Mouse (Mus musculus): ENCODE results near the gene Pqlc3. TPM values are rescaled to one million over a fixed set of nuclear protein-coding genes. Genes with fewer than 3 reads are reported as not detected.

Gene Pqlc3
- polyA plus RNA-seq, 1 experiment: 67.4 TPM

DNA sequence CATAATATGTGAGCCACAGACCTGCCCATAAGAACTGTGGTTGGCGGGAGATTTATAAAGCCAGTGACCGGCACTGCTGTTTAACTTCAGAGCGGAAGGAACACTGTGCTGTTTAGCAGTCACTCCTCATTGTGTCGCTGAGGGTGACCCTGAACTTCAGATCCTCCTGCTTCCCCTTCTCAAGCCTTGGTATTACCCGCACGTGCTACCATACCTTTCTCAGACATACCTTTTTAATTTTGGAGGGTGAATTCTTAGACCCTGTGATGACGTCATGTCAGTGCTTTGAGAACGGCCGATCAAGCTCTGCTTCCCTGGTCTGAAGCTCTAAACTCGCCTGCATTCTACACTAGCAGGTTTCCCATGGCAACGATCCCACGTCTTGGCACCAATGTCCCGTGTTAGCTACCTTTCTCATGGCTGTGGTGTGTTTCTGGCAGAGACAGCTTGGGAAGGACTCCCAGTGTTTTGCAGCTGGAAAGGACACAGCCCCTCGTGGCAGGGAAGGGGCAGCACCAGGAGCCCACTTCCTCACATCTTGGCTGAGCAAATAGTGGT, 36.9 kb upstream of the Pqlc3 start:
- no peaks in the 10 kb centered on the region for H3K4me1 ChIP-seq (ENCODE audit: control insufficient read depth, insufficient read depth, insufficient read length, low read length)
- no peak for TF ChIP-seq POLR2A (IDR thresholded peaks at IDR 0.05; ENCODE audit: low read depth, low read length)
- no peak for TF ChIP-seq CTCF (IDR thresholded peaks at IDR 0.05; ENCODE audit: extremely low read depth, insufficient read length, insufficient replicate concordance, low read depth, low read length)
- 60% methylated on average over 14 of the region's 14 CpGs for WGBS
- H3K36me3 ChIP-seq (ENCODE audit: control insufficient read depth, insufficient read depth, low read length): no peaks in the 10 kb centered on the region
- no peaks in the 10 kb centered on the region for H3K27me3 ChIP-seq (ENCODE audit: control insufficient read depth, insufficient read depth, low read length)
- H3K4me3 ChIP-seq (ENCODE audit: low read depth, low read length): no peak overlapping the region
- no peak overlapping the region for H3K27ac ChIP-seq (ENCODE audit: insufficient read depth, low read depth, low read length)

GRCm38 (mm10) chr12:17036532-17036931, 36.3 kb upstream of the Pqlc3 start:
- no peak for TF ChIP-seq POLR2A (IDR thresholded peaks at IDR 0.05; ENCODE audit: low read depth, low read length)
- TF ChIP-seq CTCF (IDR thresholded peaks at IDR 0.05; ENCODE audit: extremely low read depth, insufficient read length, insufficient replicate concordance, low read depth, low read length): no peak
- no peaks in the 10 kb centered on the region for H3K36me3 ChIP-seq (ENCODE audit: control insufficient read depth, insufficient read depth, low read length)
- H3K27me3 ChIP-seq (ENCODE audit: control insufficient read depth, insufficient read depth, low read length): no peaks in the 10 kb centered on the region
- no peak overlapping the region for H3K27ac ChIP-seq (ENCODE audit: insufficient read depth, low read depth, low read length)
- no peaks in the 10 kb centered on the region for H3K4me1 ChIP-seq (ENCODE audit: control insufficient read depth, insufficient read depth, insufficient read length, low read length)
- 63% methylated on average over 9 of the region's 9 CpGs for WGBS
- H3K4me3 ChIP-seq (ENCODE audit: low read depth, low read length): no peak overlapping the region

DNA sequence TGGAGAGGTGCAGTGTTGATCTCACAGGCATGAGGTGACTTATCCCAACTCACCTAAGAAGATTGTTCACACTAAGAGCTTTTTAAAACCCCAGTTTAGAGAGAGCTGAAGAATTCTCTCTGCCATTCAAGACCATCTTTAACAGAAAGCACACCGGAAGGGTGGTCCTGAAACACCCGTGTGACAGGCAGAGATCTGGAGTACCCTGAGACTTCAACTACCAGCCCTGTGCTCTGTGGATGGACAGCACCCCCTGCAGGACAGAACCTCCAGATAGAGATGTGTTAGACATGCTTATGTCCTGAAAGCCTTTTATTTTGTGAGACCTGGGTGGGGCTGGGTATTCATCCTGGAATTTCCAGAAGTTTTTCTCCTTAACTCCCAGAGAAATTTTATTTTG, 34.9 kb upstream of the Pqlc3 start:
- Histone ChIP-seq H3K36me3 (ENCODE audit: control insufficient read depth, insufficient read depth, low read length) (no peaks in the 10 kb centered on the region), H3K4me1 (ENCODE audit: control insufficient read depth, insufficient read depth, insufficient read length, low read length) (no peaks in the 10 kb centered on the region), H3K4me3 (ENCODE audit: low read depth, low read length) (no peak overlapping the region), H3K27ac (ENCODE audit: insufficient read depth, low read depth, low read length) (no peak overlapping the region), H3K27me3 (ENCODE audit: control insufficient read depth, insufficient read depth, low read length) (no peaks in the 10 kb centered on the region)
- WGBS: 63% methylated on average over 2 of the region's 2 CpGs
- TF ChIP-seq POLR2A (IDR thresholded peaks at IDR 0.05; ENCODE audit: low read depth, low read length): no peak
- TF ChIP-seq CTCF (IDR thresholded peaks at IDR 0.05; ENCODE audit: extremely low read depth, insufficient read length, insufficient replicate concordance, low read depth, low read length): peak; percentile 46; the same call in 1 of the 2 replicates

DNA sequence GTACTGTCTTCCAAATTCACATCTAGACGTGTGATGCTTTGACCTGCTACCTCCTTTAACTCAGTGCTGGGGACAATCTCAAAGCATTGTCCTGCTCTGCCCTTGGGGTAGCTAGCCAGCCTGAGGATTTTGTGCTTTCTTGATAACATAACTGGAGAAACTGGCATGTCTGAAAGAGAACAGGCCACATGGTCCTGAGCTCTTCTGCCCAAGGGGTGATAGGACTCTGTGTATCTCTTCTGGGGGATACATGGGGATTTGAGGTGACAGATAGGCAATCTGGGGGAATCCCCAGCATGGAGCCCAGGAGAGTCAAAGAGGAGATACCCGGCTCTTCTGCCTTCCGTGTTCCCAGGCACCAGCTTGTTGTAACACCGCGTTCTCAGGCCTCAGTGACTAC, 34.5 kb upstream of the Pqlc3 start:
- TF ChIP-seq POLR2A (IDR thresholded peaks at IDR 0.05; ENCODE audit: low read depth, low read length): no peak
- no peak for TF ChIP-seq CTCF (IDR thresholded peaks at IDR 0.05; ENCODE audit: extremely low read depth, insufficient read length, insufficient replicate concordance, low read depth, low read length)
- WGBS: 79% methylated on average over 5 of the region's 5 CpGs
- H3K4me1 ChIP-seq (ENCODE audit: control insufficient read depth, insufficient read depth, insufficient read length, low read length): no peaks in the 10 kb centered on the region
- no peak overlapping the region for H3K27ac ChIP-seq (ENCODE audit: insufficient read depth, low read depth, low read length)
- H3K4me3 ChIP-seq (ENCODE audit: low read depth, low read length): no peak overlapping the region
- H3K36me3 ChIP-seq (ENCODE audit: control insufficient read depth, insufficient read depth, low read length): no peaks in the 10 kb centered on the region
- no peaks in the 10 kb centered on the region for H3K27me3 ChIP-seq (ENCODE audit: control insufficient read depth, insufficient read depth, low read length)

DNA sequence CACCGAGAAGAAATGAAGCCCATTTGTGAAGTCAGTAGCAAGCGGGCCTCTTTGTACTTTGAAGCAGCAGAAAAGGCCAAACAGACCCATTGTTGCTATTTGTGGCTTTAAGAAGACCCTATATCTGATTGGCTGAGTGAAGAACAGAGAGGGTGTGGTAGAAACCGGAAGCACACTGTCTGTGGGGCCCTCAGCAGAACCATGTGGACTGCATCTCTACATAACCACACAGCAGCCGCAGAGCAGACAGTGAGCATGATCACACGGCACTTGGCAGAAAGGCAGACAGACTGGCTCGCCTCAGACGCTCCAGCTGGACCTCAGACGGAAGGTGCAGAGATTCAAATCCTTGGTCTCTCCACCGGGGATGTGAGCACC, 33.2 kb upstream of the Pqlc3 start:
- H3K36me3 ChIP-seq (ENCODE audit: control insufficient read depth, insufficient read depth, low read length): no peaks in the 10 kb centered on the region
- no peak overlapping the region for H3K4me3 ChIP-seq (ENCODE audit: low read depth, low read length)
- WGBS: 67% methylated on average over 9 of the region's 9 CpGs
- no peak overlapping the region for H3K27ac ChIP-seq (ENCODE audit: insufficient read depth, low read depth, low read length)
- no peak for TF ChIP-seq POLR2A (IDR thresholded peaks at IDR 0.05; ENCODE audit: low read depth, low read length)
- no peak for TF ChIP-seq CTCF (IDR thresholded peaks at IDR 0.05; ENCODE audit: extremely low read depth, insufficient read length, insufficient replicate concordance, low read depth, low read length)
- no peaks in the 10 kb centered on the region for H3K4me1 ChIP-seq (ENCODE audit: control insufficient read depth, insufficient read depth, insufficient read length, low read length)
- H3K27me3 ChIP-seq (ENCODE audit: control insufficient read depth, insufficient read depth, low read length): no peaks in the 10 kb centered on the region

- 32% methylated on average over 13 of the region's 13 CpGs for WGBS
- H3K36me3 ChIP-seq (ENCODE audit: control insufficient read depth, insufficient read depth, low read length): no peaks in the 10 kb centered on the region
- peak; percentile 24; the same call in 1 of the 2 replicates for TF ChIP-seq CTCF (IDR thresholded peaks at IDR 0.05; ENCODE audit: extremely low read depth, insufficient read length, insufficient replicate concordance, low read depth, low read length)
- TF ChIP-seq POLR2A (IDR thresholded peaks at IDR 0.05; ENCODE audit: low read depth, low read length): no peak
- no peaks in the 10 kb centered on the region for H3K4me1 ChIP-seq (ENCODE audit: control insufficient read depth, insufficient read depth, insufficient read length, low read length)
- H3K4me3 ChIP-seq (ENCODE audit: low read depth, low read length): no peak overlapping the region
- no peak overlapping the region for H3K27ac ChIP-seq (ENCODE audit: insufficient read depth, low read depth, low read length)
- no peaks in the 10 kb centered on the region for H3K27me3 ChIP-seq (ENCODE audit: control insufficient read depth, insufficient read depth, low read length)
Measured at GRCm38 (mm10) chr12:17032694-17033463, 32.7 kb upstream of the Pqlc3 start.

DNA sequence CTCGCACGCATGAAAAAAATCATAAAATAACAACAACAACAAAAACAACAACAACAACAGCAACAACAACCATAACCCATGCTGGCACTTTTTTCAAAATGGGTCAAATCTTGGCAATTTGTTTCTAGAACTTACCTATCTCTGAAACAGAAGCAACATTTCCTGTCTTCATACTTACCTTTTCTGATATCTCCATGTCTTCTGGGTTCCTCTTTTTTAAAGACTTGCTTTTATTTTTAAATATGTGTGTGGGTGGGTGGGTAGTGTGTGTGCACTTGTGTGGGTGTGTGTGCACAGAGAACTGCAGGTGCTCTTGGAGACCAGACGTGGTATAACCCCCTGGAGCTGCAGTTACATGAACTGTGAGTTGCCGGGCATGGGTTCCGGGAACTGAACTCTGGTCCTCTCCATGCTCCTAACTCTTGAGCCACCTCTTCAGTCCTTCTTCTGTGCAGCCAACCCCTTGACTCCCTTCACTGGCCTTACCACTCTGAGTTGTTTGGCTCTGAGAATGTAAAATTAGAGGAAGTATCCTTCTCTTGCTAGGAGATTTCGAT, 24.4 kb upstream of the Pqlc3 start:
- 82% methylated on average over 6 of the region's 6 CpGs for WGBS
- TF ChIP-seq POLR2A (IDR thresholded peaks at IDR 0.05; ENCODE audit: low read depth, low read length) (no peak), CTCF (IDR thresholded peaks at IDR 0.05; ENCODE audit: extremely low read depth, insufficient read length, insufficient replicate concordance, low read depth, low read length) (no peak)
- H3K27me3 ChIP-seq (ENCODE audit: control insufficient read depth, insufficient read depth, low read length): no peaks in the 10 kb centered on the region
- no peaks in the 10 kb centered on the region for H3K4me1 ChIP-seq (ENCODE audit: control insufficient read depth, insufficient read depth, insufficient read length, low read length)
- no peak overlapping the region for H3K4me3 ChIP-seq (ENCODE audit: low read depth, low read length)
- no peaks in the 10 kb centered on the region for H3K36me3 ChIP-seq (ENCODE audit: control insufficient read depth, insufficient read depth, low read length)
- no peak overlapping the region for H3K27ac ChIP-seq (ENCODE audit: insufficient read depth, low read depth, low read length)

Measured in small intestine, adult 2 months (tissue).